ENCODE assay signal across 21 mouse cellular contexts in genomic region chr12:85955690-85956089, GRCm38 (mm10).
DNase-seq lines count a peak whose midpoint lies in the region; ATAC-seq and TF ChIP-seq lines count a peak whose summit lies in the region.
"Had no signal": no experiment of that assay in that cellular context is flagged by ENCODE, and none has a peak within 500 bp of the region (broad histone marks: within the 10 kb centered on the region; RNA-seq: fewer than 3 reads in every experiment).

No protein-coding gene starts in this region.

- 76% methylated on average over 3 of the region's 3 CpGs for WGBS in midbrain, embryonic 16.5 days

- no peaks in the 10 kb centered on the region for H3K9me3 ChIP-seq in midbrain, embryonic 16.5 days (replicated peaks; ENCODE audit: control insufficient read depth, low read length, poor library complexity, severe bottlenecking)
- H3K9me3 ChIP-seq: embryonic facial prominence, embryonic 12.5 days; forebrain, embryonic 15.5 days; hindbrain, embryonic 12.5 days had no signal

- no peak overlapping the region for H3K4me3 ChIP-seq in layer of hippocampus, adult 2 months
- no peak overlapping the region for H3K4me3 ChIP-seq in midbrain, embryonic 16.5 days (ENCODE audit: low read depth, low read length)
- H3K4me3 ChIP-seq: embryonic facial prominence, embryonic 12.5 days; forebrain, embryonic 15.5 days; heart, adult 2 months; heart, embryonic 12.5 days; hindbrain, embryonic 12.5 days had no signal

- TF ChIP-seq CTCF in layer of hippocampus, adult 2 months (conservative IDR thresholded peaks at IDR 0.05), result no peak

- H3K27me3 ChIP-seq in midbrain, embryonic 16.5 days (ENCODE audit: control insufficient read depth, insufficient read depth, low read depth, low read length), result no peaks in the 10 kb centered on the region
- H3K27me3 ChIP-seq: embryonic facial prominence, embryonic 12.5 days; forebrain, embryonic 15.5 days; heart, embryonic 12.5 days; hindbrain, embryonic 12.5 days; Patski had no signal

- no peaks in the 10 kb centered on the region for H3K36me3 ChIP-seq in midbrain, embryonic 16.5 days (ENCODE audit: control insufficient read depth, insufficient read depth, low read length)
- H3K36me3 ChIP-seq: embryonic facial prominence, embryonic 12.5 days; forebrain, embryonic 15.5 days had no signal

- H3K9ac ChIP-seq in midbrain, embryonic 16.5 days (ENCODE audit: low read depth, low read length), result no peak overlapping the region
- H3K9ac ChIP-seq: embryonic facial prominence, embryonic 12.5 days; forebrain, embryonic 15.5 days; heart, embryonic 12.5 days; hindbrain, embryonic 12.5 days had no signal

- ATAC-seq in megakaryocyte, adult 5-6 weeks (ENCODE audit: poor library complexity, severe bottlenecking), result peak; percentile 73
- no peak for ATAC-seq in midbrain, embryonic 16.5 days
- ATAC-seq: activated CD4-positive, CD25-positive, alpha-beta regulatory T cell, adult 4 months; forebrain, embryonic 15.5 days; hindbrain, embryonic 16.5 days; inflammation-experienced regulatory T-cells, adult 6 months; Patski had no signal

- no peak overlapping the region for H3K4me2 ChIP-seq in midbrain, embryonic 16.5 days (ENCODE audit: low read length)
- H3K4me2 ChIP-seq: embryonic facial prominence, embryonic 12.5 days; forebrain, embryonic 15.5 days; heart, embryonic 12.5 days; hindbrain, embryonic 12.5 days had no signal

- no peak for DNase-seq in layer of hippocampus, adult 2 months (ENCODE audit: low spot score in 2 of 2)
- DNase-seq in layer of hippocampus, adult 11-12 months (ENCODE audit: low spot score), result no peak
- peak; percentile 73 for DNase-seq in A20 (ENCODE audit: low read depth, low spot score)
- peak; percentile 20 for DNase-seq in CD4-positive helper T cell, adult 2 months (ENCODE audit: low read depth, low spot score)
- DNase-seq in adrenal gland, postnatal 25 days, result no peak
- no peak for DNase-seq in adrenal gland, postnatal 10 days
- DNase-seq: adrenal gland, postnatal 36 days; cerebellum, adult 8-10 months; cerebellum, postnatal 14 days; gastrocnemius, postnatal 36 days; heart, adult 2 months had no signal

- H3K27ac ChIP-seq in layer of hippocampus, adult 2 months, result peak overlapping the region; percentile 90
- no peak overlapping the region for H3K27ac ChIP-seq in midbrain, embryonic 16.5 days (ENCODE audit: low read length)
- H3K27ac ChIP-seq: embryonic facial prominence, embryonic 12.5 days; forebrain, embryonic 15.5 days; heart, adult 2 months; hindbrain, embryonic 12.5 days had no signal

- no peaks in the 10 kb centered on the region for H3K4me1 ChIP-seq in midbrain, embryonic 16.5 days (ENCODE audit: control insufficient read depth, insufficient read depth, low read length)

Comparison
In these comparisons a context has a peak if more than half of its experiments do, and no peak if none do; other contexts are left out.
1. DNase-seq: peak in A20 (single experiment) and CD4-positive helper T cell, adult 2 months (single experiment); none in layer of hippocampus, adult 2 months (0 of 2), layer of hippocampus, adult 11-12 months (single experiment), adrenal gland, postnatal 25 days (single experiment) and adrenal gland, postnatal 10 days (single experiment).